Mouse (Mus musculus): ENCODE results near the gene Nosip.

Nosip gene

DNA sequence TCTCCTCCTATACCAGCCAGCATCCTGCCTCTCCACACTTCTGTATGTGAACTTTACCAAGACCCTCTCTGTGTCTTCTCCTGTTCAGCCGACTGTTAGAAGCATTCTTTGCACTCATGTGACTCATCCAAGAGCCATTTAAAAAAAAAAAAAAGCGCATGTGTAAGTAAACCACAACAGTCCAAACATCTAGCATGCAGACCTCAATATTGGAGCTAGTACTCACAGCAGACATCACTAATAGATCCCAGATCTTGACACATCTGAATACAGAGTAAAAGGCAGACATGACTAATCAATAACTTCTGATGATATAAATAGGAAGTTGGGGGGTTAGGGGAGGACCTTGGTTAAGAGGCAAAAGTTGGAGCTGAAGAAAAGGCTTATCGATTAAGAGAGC is 26.6 kb upstream of the Nosip start:
- DNase-seq (ENCODE audit: low spot score in 2 of 2): no peak

DNA sequence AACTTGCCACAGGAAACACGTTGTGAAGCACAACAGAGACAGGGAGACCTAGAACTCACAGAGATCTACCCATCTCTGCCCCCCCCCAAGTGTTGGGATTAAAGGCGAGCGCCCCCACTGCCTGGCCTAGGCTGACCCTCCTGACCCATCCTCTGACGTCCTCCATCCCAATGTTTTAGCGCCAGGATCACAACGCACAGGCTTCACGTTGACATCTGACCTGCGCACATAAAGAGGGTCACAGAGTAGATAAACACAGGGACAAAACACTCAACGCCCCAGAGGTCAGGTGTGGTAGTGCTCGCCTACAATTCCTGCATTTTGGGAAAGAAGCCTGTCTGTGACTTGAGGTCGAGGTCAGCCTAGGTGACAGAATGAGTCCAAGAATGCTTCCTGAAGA is 25.5 kb upstream of the Nosip start:
- DNase-seq (ENCODE audit: low spot score in 2 of 2): peak in 1 of 2 experiments; percentile 51

DNA sequence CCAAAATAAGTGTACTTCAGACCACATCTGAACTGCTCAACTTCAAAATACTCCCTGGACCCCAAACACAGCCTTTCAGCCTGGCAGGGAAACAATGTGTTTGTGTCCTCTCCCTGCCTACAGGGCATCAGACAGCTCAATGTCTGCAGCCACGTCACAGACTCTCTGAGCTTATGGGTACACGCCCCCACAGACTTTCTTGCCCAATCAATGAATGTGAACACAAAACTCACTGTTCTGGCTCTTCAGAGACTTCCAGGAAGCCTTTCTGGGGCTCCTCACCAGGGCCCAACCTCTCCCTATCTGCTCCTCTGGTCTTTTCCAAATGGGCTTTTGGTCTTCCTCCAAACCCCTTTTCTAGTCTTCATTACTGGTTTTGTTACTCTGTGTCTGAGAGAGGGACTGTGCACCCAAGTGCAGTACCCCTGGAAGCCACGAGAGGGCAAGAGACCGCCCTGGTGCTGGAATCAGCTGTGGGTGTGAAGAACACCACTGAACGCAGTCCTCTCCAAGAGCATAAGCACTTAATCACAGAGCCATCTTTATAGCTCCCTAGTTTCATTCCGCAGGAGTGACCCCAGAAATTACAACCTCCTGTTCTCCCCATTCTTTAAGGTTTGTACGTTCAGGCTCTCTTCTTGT is 24.4 kb upstream of the Nosip start:
- DNase-seq (ENCODE audit: low spot score in 2 of 2): peak; percentile 72 to 91

DNA sequence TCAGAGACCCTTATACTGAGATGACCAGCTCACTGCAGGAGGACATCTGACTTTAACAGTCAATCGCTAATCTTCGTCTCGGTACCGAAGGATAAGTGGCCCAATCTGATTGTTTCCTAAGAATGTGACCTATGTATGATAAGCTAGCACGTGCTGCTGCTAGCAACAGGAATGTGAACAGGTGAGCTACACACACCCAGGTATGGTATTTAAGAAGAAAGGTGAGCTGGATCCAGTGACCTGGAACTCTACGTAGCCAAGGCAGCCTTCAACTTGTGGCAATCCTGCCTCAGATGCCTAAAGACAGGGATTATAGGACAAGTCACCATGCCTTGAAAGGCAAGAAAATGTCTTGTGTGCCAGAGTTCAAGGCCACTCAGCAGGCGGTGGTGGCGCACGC is 23.8 kb upstream of the Nosip start:
- no peak for DNase-seq (ENCODE audit: low spot score in 2 of 2)

DNA sequence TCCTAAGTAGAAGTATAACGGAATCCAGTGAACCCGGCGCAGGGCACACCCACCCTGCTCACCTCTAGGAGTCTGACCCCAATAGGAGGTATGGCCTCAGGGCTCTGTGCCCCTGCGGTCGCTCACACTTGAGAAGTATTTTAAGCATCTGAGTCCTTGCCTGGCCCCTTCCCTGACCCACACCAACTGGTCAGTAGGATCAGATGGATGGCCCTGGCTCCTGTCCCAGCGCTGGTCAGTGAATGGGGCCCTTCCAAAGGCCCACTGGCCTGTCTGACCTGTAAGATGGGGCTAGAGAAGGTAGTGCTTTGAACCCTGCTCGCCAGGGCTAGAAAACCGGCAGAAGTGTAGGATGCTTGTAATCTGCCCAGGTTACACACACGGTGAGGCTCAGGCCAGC is 21.4 kb upstream of the Nosip start:
- no peak for DNase-seq (ENCODE audit: low spot score in 2 of 2)

DNA sequence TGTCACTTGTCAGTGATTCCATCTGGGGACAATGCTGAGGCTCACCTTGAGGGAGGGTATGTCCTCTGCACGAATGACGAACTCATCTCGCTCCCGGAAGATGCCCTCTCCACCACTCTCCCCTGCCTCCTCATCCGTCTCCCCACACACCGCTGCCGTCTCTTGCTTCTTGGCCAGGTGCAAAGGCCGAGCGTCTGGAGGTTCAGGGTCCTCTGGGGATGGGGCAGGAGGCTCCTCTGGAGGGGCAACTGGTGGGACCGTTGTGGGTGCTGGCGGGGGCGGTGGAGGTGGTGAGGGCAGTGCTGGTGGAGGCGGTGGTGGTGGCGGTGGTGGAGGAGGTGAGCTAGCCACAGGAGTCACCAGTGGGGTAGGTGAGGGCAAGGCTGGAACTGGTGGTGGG is 18.9 kb upstream of the Nosip start:
- peak in 1 of 2 experiments; percentile 63 for DNase-seq (ENCODE audit: low spot score in 2 of 2)

DNA sequence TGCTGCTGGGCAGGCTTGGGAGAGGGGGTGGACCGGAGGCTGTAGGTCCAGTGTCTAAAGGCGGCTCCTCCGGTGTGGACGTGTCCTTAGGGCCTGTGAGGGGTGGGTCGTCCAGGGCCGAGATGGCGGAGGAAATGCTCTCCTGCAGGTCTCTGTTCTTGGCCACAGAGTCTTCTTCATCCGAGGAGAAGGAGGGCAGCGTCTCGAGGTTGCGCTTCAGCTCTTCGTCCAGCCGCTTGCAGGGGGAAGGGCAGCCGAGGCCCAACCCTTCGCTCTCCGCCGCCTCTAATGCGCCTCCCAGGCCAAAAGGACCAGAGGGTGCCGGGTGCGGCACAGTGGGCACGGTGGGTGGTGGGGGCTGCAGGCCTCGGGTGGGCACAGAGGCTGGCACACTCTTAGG is 16.5 kb upstream of the Nosip start:
- DNase-seq (ENCODE audit: low spot score in 2 of 2): peak in 1 of 2 experiments; percentile 58

DNA sequence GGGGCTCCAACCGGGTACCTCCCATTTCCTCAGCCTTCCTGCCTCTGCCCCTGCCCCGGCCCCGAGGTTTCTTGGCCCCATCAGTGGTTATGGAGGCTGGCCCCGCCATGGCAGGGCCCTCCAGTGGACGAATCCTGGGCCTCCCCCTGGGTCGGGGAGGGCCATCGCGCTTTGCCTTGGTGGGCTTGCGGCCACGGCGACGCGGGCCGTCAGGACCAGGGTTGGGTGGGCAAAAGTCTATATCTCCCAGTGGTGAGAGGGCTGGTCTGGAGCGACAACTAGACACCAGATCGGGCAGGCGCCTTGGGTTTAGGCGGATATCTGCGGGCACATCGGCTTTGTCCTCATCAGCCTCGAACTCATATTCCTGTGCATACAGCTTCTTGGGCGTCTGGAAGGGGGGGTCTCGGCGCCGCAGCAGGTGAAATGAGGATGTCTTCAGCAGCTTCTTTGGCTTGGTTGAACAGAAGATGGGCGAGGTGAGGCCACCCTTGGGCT is 15.3 kb upstream of the Nosip start:
- peak in 1 of 2 experiments; percentile 59 for DNase-seq (ENCODE audit: low spot score in 2 of 2)

DNA sequence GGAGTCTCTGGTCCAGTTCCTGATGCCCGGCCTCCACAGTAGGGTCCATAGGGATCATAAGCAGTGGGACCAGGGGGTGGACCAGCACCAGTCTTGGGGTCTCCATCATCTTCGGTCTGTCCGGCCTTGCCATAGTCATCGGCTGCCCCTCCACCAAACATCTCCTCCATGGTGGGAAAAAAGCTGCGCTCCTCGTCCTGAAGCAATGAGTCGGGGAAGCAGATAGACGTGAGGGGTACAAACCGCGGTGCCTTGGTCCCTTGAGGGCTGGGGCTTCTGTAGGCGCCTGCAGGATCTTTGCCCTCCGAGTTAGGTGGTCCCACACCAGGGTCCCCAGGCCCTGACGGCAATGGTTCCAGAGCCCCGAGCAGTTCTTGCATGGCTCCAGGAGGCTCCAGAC is 14.7 kb upstream of the Nosip start:
- DNase-seq (ENCODE audit: low spot score in 2 of 2): no peak

DNA sequence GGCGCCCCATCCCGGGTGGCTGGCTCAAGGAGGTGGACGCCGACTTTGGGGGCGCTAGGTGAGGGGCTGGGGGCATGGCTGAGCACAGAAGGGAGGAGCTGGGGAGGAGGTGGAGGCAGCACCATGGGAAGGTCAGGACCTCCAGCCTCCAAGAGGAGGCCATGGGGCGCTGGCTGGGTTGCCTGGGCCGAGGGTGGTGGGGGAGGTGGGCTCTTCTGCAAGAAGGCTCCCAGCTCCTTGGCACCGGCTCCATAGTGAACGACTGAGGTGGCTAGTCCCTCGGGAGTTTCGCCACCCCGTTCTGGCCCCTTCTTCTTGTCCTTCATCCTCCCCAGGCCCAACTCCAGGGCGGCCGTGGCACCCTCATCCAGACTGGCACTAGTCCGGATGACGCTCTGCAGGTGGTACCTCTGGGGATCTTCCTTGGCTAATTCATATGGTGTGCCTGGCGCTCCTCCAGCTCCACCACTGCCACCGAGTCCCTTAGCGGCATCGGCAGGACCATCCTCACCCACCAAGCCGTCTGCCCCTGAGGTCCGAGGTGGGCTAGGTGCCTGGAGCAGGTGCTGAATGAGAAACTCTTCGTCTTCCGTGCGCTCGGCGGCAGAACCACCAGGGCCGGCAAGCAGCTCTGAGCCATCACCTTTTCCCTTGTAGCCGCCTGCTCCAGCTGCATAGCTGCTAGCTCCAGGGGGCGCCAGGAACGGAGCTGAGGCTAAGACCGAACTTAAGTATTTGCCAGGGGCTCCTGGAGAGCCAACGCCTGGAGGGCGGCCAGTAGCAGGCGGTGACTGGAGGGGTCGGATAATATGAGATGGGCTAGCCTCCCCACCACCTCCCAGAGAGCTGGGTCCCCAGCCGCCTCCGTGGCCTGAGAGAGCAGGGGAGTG is 14.0 kb upstream of the Nosip start:
- DNase-seq (ENCODE audit: low spot score in 2 of 2): peak in 1 of 2 experiments; percentile 63

DNA sequence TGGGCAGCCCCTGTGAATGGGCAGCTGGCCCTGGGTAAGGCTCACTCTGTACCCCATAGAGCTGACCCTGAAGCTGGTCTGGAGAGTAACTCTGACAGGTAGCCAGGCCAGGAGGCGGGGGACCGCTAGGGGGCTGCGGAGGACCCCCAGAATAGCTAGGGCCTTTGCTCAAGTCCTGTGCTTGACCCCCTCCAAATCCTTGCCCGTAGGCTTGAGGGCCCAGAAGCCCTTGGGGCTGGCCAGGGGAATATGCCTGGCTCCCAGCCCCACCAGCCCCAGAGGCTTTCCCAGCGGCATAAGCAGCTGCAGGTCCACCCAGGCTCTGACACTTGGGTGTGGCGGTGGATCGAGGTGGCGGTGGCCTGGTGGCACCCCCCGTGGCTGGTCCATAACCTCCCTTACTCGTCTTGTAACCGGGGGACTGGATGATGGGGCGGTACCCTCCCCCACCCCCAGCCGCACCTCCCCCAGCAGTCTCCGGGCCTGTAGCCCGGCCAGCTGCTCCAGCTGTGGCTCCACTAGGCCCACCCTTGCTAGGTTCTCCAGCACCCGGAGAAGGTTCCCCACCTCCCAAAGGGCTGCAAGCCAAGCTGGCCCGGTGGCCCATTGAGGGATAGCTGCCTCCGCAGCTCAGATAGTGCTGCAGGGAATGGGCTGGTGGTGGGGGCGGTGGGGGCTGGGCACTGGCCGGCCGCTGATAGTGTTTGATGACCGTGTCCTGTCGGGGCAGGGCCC is 13.1 kb upstream of the Nosip start:
- DNase-seq (ENCODE audit: low spot score in 2 of 2): peak in 1 of 2 experiments; percentile 63

DNA sequence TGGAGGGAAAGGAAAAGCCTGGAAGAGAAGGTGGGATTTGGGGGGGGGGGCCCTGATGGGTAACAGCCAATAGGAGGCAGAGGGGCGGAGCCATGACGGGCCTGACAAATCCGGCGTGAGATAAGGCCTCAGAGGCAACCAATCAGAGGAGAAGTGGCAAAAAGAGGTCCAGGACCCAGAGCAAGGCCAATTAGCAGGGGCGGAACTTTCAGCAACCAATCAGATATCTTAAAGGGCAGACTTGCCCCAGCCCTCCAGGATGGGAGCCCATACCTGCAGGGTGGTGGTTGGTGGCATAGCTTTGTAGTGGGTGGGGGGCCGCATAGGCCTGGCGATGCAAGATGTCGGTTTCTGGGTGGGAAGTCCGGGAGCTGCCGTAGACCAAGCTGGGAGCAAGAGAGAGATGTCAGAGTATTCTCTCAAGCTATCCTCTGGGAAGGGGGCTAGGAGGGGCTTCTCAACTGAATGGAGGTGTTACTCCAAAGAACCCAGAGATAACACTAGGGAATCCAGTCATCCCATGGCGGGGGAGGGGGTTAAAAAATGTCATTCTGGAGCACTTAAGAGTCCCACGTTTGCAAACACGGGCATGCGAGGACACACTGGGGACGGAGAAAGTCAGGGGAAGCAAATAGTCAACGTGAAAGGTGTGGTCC is 11.2 kb upstream of the Nosip start:
- DNase-seq (ENCODE audit: low spot score in 2 of 2): peak; percentile 60 to 67

DNA sequence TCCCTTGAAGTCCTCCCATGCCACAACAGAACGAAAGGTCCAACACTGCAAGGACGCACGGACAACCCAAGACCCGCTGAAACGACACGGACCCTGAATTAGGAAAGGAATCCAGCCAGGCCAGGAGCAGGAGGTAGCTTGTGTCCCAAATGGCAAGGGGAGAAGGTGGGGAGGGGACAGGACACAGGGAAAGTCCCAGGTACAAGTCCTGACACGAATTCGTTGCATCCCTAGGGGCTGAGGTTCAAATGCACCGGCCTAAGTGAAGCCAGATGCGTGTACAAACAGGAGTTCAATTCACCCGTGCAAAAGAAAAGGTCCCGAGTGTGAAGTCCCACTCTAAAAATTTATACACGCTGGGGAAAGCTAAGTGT is 10.6 kb upstream of the Nosip start:
- DNase-seq (ENCODE audit: low spot score in 2 of 2): peak in 1 of 2 experiments; percentile 62

DNA sequence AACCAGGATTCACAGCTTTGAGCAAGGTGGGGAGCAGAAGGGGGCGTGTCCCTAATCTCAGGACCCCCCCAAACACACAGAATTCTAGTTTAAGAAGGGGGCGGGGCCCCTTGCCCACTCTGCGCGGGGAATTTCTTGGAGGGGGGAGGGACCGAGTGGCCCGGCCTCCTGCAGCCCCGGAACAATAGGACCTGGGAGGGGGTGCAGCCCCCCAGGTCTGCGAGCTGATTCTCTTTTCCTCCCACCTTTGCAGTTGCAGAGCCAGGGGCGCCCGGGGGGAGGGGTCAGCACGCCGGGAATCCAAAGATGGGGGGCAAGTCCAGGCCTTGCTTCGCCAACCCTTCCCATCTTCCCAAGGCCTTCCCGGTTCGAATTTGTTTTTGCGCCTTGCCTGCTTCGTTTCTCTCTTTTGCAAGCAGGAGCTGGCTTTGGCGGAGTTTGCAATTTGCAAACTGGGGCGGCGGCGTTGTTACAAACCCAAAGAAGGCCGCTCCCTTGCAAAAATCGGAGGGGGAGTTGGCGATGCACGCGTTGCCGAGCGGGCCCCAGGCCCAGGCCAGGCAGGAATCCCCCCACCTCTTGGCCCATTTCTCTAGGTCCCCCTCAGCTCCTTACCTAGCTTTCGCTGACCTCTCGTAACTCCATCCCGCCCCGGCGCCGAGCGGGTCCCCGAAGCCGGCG is 9.9 kb upstream of the Nosip start:
- peak in 1 of 2 experiments; percentile 74 for DNase-seq (ENCODE audit: low spot score in 2 of 2)

DNA sequence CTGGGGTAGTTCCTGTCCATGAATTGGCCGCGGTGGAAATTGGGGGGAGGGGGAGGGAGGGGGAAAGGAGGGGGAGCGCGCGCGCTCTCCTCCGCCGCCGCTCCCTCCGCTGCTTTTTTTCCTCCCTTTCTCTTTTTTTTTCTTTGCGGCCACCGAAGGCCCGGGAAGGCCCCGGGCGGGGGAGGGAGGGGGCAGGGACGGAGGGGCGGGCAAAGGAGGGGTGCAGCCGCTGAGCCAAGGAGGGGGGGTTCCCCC is 9.4 kb upstream of the Nosip start, which contains the start of gene Prr12:
Prr12 (minus strand) TSS at position 20 of the 255 bp plus-strand sequence.
- DNase-seq (ENCODE audit: low spot score in 2 of 2): no peak

DNA sequence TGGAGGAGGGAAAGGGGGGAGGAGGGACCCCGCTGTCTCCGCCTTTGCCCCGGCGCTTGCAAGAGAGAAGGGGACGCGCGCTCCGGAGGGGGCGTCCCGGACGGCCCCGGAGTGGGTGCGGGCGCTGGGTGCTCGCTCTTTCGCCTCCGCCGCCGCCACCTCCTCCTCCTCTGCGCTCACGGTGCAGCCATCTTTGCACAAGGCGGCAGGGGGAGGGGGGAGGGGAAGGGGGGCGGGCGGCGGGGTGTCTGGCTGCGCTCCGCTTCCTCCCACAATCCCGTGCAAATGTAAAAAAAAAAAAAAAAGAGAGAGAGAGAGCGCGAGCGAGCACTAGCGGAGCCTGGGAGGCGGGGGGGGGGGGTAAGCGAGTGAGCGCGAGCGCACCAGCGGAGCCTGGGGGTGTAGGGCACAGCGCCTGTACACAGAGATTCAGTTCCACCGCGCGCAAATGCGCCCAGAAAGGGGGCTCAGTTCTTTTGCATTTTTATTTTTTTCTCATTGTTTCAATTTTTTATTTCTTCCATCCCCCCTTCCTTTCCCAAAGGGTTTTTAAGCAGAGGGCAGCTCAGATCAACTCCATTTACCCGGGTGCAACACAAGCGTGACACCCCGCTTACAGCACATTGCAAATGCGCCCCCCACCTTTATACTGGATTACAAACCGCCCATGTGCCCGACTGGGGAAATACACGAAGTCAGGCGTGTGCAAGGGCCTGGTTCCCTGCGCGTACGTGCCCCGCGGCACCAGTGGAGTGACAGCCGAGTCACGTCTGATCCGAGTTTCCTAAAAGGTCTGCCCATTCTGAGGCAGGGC is 8.9 kb upstream of the Nosip start:
- peak; percentile 68 to 85 for DNase-seq (ENCODE audit: low spot score in 2 of 2)

DNA sequence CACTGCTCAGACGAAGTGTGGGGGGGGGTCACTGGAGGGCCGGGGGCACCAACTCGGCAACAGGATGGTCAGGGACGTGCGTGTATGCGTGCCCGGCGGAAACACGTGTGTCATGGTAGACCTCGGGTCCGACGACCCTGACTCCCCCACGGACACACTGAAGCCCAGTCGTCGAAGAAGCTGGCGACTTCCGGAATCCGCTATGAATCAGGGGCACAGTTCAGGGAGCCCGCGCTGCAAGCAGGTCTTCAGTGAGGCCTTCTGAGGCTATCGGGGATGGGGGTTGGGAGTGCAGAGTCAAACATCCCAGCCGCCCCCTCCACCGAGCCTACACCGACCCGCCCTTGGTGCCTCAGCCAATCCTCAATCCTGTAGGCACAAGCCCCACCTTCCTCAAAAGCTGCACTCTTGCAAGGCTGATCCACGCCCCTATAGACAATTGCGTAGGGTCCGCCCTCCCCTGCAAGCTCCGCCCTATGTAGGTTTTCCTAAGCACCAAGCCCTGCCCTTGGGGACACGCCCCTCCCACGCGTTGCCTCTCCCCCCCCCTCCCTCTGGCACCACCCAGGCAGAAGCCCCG is 8.2 kb upstream of the Nosip start:
- DNase-seq (ENCODE audit: low spot score in 2 of 2): peak; percentile 90

DNA sequence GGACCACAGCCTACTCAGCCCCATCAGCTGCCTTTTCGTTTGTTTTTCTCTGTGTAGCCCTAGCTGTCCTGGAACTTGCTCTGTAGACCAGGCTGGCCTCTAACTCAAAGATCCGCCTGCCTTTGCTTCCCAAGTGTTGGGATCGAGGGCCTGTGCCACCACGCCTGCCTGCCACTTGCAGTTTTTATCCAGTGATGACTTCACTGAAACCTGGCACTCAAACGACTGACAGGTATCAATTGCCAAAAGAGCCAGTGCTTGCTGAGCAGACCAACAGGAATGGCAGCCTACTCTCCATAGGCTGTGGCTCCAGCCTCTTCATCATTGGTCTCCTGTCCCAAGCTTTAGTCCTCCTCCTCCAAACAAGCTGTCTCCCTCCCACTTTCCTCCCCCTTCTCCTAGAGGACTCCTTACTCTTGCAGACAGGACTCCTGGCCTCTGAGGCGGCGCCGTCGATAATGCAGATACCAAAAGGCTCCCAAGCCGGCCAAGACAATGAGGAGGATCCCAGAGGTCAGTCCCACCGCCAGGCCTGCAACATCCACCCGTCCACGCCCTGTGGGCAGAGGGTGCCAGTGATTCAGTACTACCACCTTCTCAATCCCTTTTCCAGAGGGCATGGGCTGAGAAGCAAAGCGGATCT is 5.8 kb upstream of the Nosip start:
- peak in 1 of 2 experiments; percentile 57 for DNase-seq (ENCODE audit: low spot score in 2 of 2)

DNA sequence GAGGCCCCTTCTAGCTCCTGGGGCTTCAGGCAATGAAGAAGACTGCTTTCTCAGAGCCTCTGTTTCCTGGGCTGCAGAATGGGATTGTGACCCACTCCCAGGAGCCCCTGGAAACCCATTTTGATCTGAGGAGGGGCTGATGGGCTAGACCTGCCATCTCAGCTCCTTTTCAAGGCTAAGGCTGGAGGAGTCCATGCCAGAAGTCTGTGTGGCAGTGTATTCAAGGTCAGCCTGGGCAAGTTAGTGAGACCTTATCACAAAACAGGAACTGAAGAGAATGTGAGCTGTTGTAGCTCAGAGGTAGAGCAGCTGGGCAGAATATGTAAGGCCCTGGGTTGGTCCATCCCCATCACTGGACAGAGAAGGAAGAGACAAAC is 5.3 kb upstream of the Nosip start:
- no peak for DNase-seq (ENCODE audit: low spot score in 2 of 2)

All from spleen, postnatal 4 days (tissue).